Mouse (Mus musculus) lung, embryonic 16.5 days (tissue): ENCODE measurements around the gene Mapk8ip1. TPM values are rescaled to one million over a fixed set of nuclear protein-coding genes. Genes with fewer than 3 reads are reported as not detected.
A peak's percentile ranks its signal among the peaks of the same experiment; 100 is the strongest.

Experiments used
- ATAC-seq: fragments of 200-750 bp; cut with Nextera tagmentation; 2 replicates; pipeline ENCODE4 v1.8.0; 2017; ENCODE audit warnings: low read depth, mild to moderate bottlenecking, moderate library complexity
- H3K27ac ChIP-seq: fragments of 300-500 bp; sonication (generic); 2 replicates; pipeline ENCODE4 v1.5.1; 2014; ENCODE audit warnings: mild to moderate bottlenecking, control low read depth, low read length
- H3K27me3 ChIP-seq: fragments of 300-500 bp; sonication (generic); 2 replicates; pipeline ENCODE4 v1.6.1; 2014; ENCODE audit warnings: low read depth, low read length, mixed read lengths; ENCODE audit not compliant: control insufficient read depth, insufficient read depth
- H3K36me3 ChIP-seq: fragments of 300-500 bp; sonication (generic); 2 replicates; pipeline ENCODE4 v1.6.1; 2014; ENCODE audit warnings: low read length; ENCODE audit not compliant: control insufficient read depth, insufficient read depth
- H3K4me1 ChIP-seq: fragments of 300-500 bp; sonication (generic); replicated peaks from 2 replicates; pipeline ENCODE4 v1.6.1; 2014; ENCODE audit warnings: low read length, mixed read lengths; ENCODE audit not compliant: control insufficient read depth, insufficient read depth
- H3K4me2 ChIP-seq: fragments of 300-500 bp; sonication (generic); 2 replicates; pipeline ENCODE4 v1.6.1; 2014; ENCODE audit warnings: low read depth, low read length, control low read depth
- H3K4me3 ChIP-seq: fragments of 300-500 bp; sonication (generic); 2 replicates; pipeline ENCODE4 v1.5.1; 2014; ENCODE audit warnings: mild to moderate bottlenecking, low read length, control low read depth
- H3K9ac ChIP-seq: fragments of 300-500 bp; sonication (generic); 2 replicates; pipeline ENCODE4 v1.6.1; 2014; ENCODE audit warnings: low read length, control low read depth
- H3K9me3 ChIP-seq: fragments of 300-500 bp; sonication (generic); 2 replicates; pipeline ENCODE4 v1.6.1; 2016; ENCODE audit warnings: low read length; ENCODE audit not compliant: control insufficient read depth
- WGBS: fragments of 180-500 bp; shearing (Covaris S2); extraction: QIAGEN DNeasy Blood & Tissue Kit; methylation state at CpG from one replicate; pipeline ENCODE4 v1.1.7; 2014; 5-methylcytosine and 5-hydroxymethylcytosine counted together
- polyA plus RNA-seq: library from polyadenylated mRNA; unstranded; fragments of >200 nt; fragmentation: Nextera tagmentation; extraction: Ambion mirVana; gene quantifications from 2 replicates; pipeline ENCODE4 v1.2.1, GENCODE M21; 2015

The Mapk8ip1 gene
- polyA plus RNA-seq, 1 experiment from 2014 or later, result 11.0 TPM

DNA sequence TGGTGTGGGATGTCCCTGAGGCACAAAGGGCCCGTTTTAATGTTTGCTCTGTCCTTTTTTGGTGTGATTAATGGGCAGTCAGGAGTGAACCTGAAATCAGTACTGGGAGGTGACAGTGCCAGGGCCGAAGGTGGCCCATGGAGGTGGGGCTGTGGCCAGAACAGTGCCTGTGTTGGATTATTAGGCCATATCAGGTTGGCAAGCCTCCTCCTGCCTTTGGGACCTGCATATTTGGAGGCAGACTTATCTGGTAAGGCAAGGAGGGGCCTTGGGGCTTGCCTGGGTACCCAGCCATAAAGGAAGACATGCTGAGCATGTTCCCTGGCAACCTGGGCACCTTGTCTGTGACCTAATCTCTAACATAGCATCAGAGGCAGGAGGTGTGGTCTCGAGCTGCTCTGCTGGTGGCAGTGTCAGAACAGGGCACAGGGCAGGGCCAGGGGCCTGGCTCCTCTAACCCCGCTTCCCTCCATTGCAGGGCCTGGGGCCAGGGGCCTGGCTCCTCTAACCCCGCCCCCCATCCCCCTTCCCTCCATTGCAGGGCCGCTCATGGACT, 20.5 kb downstream of the Mapk8ip1 start:
- H3K4me3 ChIP-seq, result no peak overlapping the region
- no peaks in the 10 kb centered on the region for H3K27me3 ChIP-seq
- no peak overlapping the region for H3K27ac ChIP-seq
- H3K4me2 ChIP-seq, result no peak overlapping the region
- H3K36me3 ChIP-seq, result peaks cover 23% of the 10 kb centered on the region
- H3K4me1 ChIP-seq, result peaks cover 6% of the 10 kb centered on the region
- H3K9me3 ChIP-seq, result no peaks in the 10 kb centered on the region
- no peak for ATAC-seq
- 64% methylated on average over 6 of the region's 6 CpGs for WGBS
- H3K9ac ChIP-seq, result no peak overlapping the region

DNA sequence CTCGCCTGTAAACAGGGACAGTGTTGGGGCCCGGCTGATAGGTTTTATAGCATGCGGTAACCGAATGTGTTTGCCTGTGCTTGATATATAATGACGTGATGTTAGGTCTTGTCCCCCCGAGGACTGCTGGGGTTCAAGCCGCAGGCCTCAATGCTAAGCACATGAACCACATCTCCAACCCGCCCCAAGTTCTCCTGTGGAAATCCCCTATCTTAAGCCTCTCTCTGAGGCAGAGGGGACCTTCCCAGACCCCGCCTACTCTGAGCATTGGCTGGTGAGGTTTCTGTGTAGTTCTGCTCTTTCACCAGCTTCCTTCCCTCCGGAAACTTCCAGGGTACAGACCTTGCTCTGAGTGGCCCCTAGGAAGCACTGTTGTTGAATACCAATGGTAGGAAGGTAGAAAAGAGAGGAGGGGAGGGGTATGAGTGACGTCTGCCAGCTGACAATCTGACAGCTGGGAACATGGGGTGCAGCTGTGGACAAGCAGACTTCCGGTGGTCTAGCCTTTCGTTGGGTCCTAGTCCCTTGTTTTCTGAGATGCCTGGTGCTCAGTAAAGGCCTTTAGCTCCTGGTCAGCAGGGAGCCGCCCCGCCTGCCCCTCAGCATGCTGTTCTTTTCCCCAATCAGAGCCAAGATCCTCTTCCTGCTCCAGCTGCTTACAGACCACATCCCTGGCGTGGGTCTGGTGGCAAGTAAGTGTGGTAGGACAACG, 21.1 kb downstream of the Mapk8ip1 start:
- no peak for ATAC-seq
- Histone ChIP-seq H3K4me1 (peaks cover 6% of the 10 kb centered on the region), H3K4me3 (no peak overlapping the region), H3K27ac (no peak overlapping the region), H3K27me3 (no peaks in the 10 kb centered on the region), H3K4me2 (no peak overlapping the region), H3K9me3 (no peaks in the 10 kb centered on the region), H3K9ac (no peak overlapping the region), H3K36me3 (peaks cover 23% of the 10 kb centered on the region)
- 71% methylated on average over 17 of the region's 17 CpGs for WGBS

DNA sequence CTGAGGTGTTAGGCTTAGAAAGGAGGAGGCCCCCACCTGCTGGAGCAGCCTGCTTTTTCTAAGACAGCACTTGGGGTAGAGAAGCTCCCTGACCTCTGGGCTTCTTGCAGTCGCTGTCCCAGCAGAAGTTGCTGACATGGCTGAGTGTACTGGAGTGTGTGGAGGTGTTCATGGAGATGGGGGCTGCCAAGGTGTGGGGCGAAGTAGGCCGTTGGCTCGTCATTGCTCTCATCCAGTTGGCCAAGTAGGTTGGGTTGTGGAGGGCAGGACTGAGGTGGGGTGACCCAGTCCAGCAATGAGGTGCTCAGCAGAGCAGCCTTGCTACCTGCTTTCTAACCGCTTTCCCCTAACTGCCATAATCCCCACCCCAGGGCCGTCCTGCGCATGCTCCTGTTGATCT, 23.7 kb downstream of the Mapk8ip1 start:
- no peak overlapping the region for H3K4me2 ChIP-seq
- ATAC-seq, result no peak
- WGBS, result 89% methylated on average over 7 of the region's 7 CpGs
- H3K4me3 ChIP-seq, result no peak overlapping the region
- H3K4me1 ChIP-seq, result peaks cover 18% of the 10 kb centered on the region
- H3K9me3 ChIP-seq, result no peaks in the 10 kb centered on the region
- H3K36me3 ChIP-seq, result peaks cover 20% of the 10 kb centered on the region
- H3K9ac ChIP-seq, result no peak overlapping the region
- H3K27ac ChIP-seq, result no peak overlapping the region
- peaks cover under 1% of the 10 kb centered on the region; the same call in 1 of the 2 replicates for H3K27me3 ChIP-seq

DNA sequence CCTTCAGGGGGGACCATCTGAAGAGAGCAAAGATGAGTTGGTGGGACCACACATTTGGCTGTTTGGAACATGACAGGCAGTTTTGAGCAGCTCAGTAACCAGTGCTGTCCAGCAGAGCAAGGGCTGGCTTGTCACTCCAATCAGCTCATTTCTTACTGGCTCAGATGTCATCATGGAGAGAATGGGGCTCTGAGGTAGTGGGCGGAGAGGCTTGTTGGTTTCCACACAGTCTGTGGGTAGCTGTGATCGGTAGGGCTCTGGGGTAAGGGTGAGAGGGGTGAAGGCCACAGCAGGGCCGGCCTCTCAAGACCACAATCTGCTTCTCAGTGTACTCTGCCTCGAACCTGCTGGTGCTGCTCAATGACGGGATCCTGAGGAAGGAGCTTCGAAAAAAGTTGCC, 24.8 kb downstream of the Mapk8ip1 start:
- 72% methylated on average over 6 of the region's 6 CpGs for WGBS
- peaks cover 5% of the 10 kb centered on the region; the same call in 1 of the 2 replicates for H3K27me3 ChIP-seq
- no peak overlapping the region for H3K27ac ChIP-seq
- H3K9me3 ChIP-seq, result no peaks in the 10 kb centered on the region
- peak overlapping the region; percentile 98 for H3K4me2 ChIP-seq
- ATAC-seq, result no peak
- peak overlapping the region; percentile 84 for H3K9ac ChIP-seq
- peaks cover 17% of the 10 kb centered on the region for H3K36me3 ChIP-seq
- peak overlapping the region; percentile 92; the same call in 1 of the 2 replicates for H3K4me3 ChIP-seq
- peaks cover 20% of the 10 kb centered on the region for H3K4me1 ChIP-seq

GRCm38 (mm10) chr2:92375788-92376187, 25.3 kb downstream of the Mapk8ip1 start:
- H3K4me1 ChIP-seq, result peaks cover 20% of the 10 kb centered on the region
- 9% methylated on average over 10 of the region's 10 CpGs for WGBS
- peak overlapping the region; percentile 97 for H3K27ac ChIP-seq
- no peak for ATAC-seq
- H3K9ac ChIP-seq, result peak overlapping the region; percentile 84
- H3K4me2 ChIP-seq, result peak overlapping the region; percentile 98
- H3K36me3 ChIP-seq, result peaks cover 14% of the 10 kb centered on the region
- no peaks in the 10 kb centered on the region for H3K9me3 ChIP-seq
- peak overlapping the region; percentile 92 for H3K4me3 ChIP-seq
- H3K27me3 ChIP-seq, result peaks cover 9% of the 10 kb centered on the region; the same call in 1 of the 2 replicates

DNA sequence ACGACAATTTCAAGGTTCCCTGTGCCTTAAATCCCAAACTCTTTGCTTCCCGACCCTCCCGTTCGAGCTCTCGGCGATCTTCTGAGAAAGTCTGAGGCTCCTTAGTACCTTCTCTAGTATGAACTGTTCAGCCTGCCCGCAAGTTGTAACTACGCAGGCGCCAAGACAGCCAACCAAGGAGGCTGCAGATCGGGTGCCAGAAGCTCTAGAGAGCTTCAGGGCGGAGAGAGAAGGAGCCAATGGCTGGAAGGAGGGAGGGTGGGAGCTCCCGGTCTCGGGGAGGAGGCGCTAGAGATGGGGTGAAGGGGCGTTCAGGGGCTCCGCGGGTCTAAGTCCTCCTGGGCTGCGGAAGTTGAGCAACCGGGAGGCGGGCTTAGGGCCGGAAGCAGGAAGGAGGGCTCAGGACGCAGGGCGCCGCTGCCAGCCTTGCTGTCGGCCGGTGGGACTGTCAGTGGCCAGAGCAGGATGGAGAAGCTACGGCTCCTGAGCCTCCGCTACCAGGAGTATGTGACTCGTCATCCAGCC, 25.9 kb downstream of the Mapk8ip1 start:
- Histone ChIP-seq H3K36me3 (peaks cover 14% of the 10 kb centered on the region), H3K4me2 (peak overlapping the region; percentile 98), H3K27ac (peak overlapping the region; percentile 97), H3K4me1 (peaks cover 20% of the 10 kb centered on the region), H3K27me3 (peaks cover 14% of the 10 kb centered on the region), H3K9me3 (no peaks in the 10 kb centered on the region), H3K4me3 (peak overlapping the region; percentile 92), H3K9ac (peak overlapping the region; percentile 84)
- ATAC-seq, result peak; percentile 94
- WGBS, result under 1% methylated on average over 28 of the region's 29 CpGs

GRCm38 (mm10) chr2:92374514-92374913, 26.5 kb downstream of the Mapk8ip1 start, which contains the start of the genes Pex16 and Large2:
TSS of gene Pex16 (plus strand) at chr2:92374676.
TSS of gene Large2 (minus strand) at chr2:92374869.
- peaks cover 12% of the 10 kb centered on the region for H3K36me3 ChIP-seq
- H3K9ac ChIP-seq, result peak within 1 kb of the TSS; percentile 84
- peaks cover 19% of the 10 kb centered on the region for H3K27me3 ChIP-seq
- WGBS, result 3% methylated on average over 16 of the region's 16 CpGs
- H3K9me3 ChIP-seq, result no peaks in the 10 kb centered on the region
- peak within 1 kb of the TSS; percentile 98 for H3K4me2 ChIP-seq
- ATAC-seq, result peak; percentile 18; the same call in 1 of the 2 replicates
- H3K4me1 ChIP-seq, result peaks cover 24% of the 10 kb centered on the region
- H3K27ac ChIP-seq, result peak within 1 kb of the TSS; percentile 97
- H3K4me3 ChIP-seq, result peak within 1 kb of the TSS; percentile 92

GRCm38 (mm10) chr2:92373437-92373813, 27.6 kb downstream of the Mapk8ip1 start:
- Histone ChIP-seq H3K4me3 (no peak overlapping the region), H3K4me2 (no peak overlapping the region; the same call in 1 of the 2 replicates), H3K27ac (peak overlapping the region; percentile 97), H3K4me1 (peaks cover 27% of the 10 kb centered on the region), H3K9ac (peak overlapping the region; percentile 30), H3K36me3 (peaks cover 6% of the 10 kb centered on the region), H3K9me3 (no peaks in the 10 kb centered on the region), H3K27me3 (peaks cover 23% of the 10 kb centered on the region)
- no peak for ATAC-seq
- 68% methylated on average over 11 of the region's 11 CpGs for WGBS

GRCm38 (mm10) chr2:92372767-92373436, 28.2 kb downstream of the Mapk8ip1 start:
- Histone ChIP-seq H3K27me3 (peaks cover 23% of the 10 kb centered on the region), H3K27ac (peak overlapping the region; percentile 97), H3K36me3 (peaks cover 2% of the 10 kb centered on the region; the same call in 1 of the 2 replicates), H3K9me3 (no peaks in the 10 kb centered on the region), H3K4me3 (no peak overlapping the region; the same call in 1 of the 2 replicates), H3K4me2 (peak overlapping the region; percentile 56), H3K4me1 (peaks cover 27% of the 10 kb centered on the region), H3K9ac (peak overlapping the region; percentile 41)
- ATAC-seq, result peak; percentile 5; the same call in 1 of the 2 replicates
- 42% methylated on average over 9 of the region's 9 CpGs for WGBS
